Mouse (Mus musculus) megakaryocyte, embryonic 14.5 days (primary cell): ENCODE measurements at regions not wholly inside any gene's neighbourhood (a gene's known extent, or its start where the extent isn't known, plus 50 kb on each side); places are given as distances from the start of the nearest gene placed in this dataset.

Source experiments
- FLI1 ChIP-seq: IDR thresholded peaks from 2 replicates; pipeline ENCODE4 v1.6.1; 2012; ENCODE audit warnings: low read length, inconsistent platforms, mixed read lengths
- GATA1 ChIP-seq: IDR thresholded peaks from 3 replicates; pipeline ENCODE4 v1.6.1; 2012; ENCODE audit warnings: mixed read lengths, low read length, inconsistent platforms, borderline replicate concordance

DNA sequence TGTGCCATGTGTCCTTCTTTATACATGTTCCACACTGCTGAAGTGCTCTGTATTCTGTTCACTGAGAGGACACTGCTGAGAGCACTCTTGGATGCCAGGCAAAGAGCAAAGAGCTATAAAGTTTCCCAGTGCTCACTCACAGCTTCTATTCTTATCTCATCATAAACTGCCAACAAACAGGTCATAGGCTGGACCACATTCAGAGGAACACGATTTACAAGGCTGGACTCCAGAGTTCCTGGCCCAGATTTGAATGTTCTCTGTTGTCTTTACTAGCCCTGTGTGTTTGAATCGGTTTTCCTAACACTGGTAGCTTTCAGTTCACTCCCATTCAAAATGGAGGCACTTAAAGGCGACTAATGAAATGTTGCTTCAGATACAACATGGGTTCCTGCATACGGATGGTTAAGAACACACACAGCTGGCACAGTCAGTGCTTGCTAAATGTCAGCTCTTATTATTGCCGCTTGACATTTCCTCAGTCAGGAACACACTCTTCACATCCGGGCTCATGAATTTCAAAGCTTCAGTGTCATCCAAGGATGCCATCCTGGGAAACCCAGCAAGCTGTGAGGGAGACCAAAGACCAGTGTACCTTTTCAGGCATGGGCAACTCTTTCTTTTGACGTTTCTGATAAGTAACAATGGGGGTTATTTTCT, 1203.8 kb downstream of the Gsdmc2 start:
- TF ChIP-seq GATA1 (no peak), FLI1 (no peak)
